25 mouse cellular contexts compared by ENCODE assay signal in the genomic region with DNA sequence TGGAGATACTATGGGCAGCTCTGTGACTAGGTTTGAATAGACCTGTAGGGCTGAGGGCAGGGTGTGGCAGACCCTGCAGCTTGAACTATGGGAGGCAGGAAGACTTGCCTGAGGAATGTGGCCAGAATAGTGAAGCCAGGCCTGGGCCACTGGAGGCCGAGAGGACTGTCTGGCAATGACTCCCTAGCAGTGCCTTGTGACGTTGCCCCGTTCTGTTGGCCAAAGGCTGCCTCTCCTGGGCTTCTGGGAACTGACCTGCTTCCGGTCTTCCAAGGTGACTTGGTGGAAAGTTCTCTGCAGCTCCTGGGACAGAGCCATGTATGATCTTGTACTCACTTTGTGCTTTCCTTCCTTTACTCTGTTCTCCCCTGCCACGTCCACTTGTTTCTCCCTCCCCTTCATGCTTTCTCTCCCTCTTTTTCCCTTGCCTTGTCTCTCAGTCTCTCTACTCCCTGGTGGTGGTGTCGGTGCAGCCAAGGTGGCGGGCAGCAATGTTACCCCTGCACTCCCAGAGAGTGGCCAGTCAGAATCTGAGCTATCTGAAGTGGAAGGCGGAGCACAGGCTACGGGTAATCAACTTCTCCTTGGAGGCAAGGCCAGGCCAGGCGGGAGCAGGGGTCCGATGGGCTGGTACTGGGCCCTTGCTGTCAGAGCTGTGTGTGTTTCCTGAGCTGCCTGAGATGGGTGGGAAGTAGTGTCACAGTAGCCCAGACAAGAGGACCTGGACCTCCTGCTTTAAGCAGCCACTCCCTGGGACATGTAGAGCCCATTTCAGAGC. TPM values are rescaled to one million over a fixed set of nuclear protein-coding genes. Genes with fewer than 3 reads are reported as not detected.
A peak's percentile ranks its signal among the peaks of the same experiment; 100 is the strongest.
DNase-seq lines count a peak whose midpoint lies in the region; ATAC-seq lines count a peak whose summit lies in the region.
"Had no signal": no experiment of that assay in that cellular context is flagged by ENCODE, and none has a peak within 500 bp of the region (broad histone marks: within the 10 kb centered on the region; RNA-seq: fewer than 3 reads in every experiment).

No protein-coding gene starts in this region.

- peaks cover 71% of the 10 kb centered on the region for H3K36me3 ChIP-seq in kidney, embryonic 16.5 days (ENCODE audit: insufficient read depth, low read length)
- peaks cover 92% of the 10 kb centered on the region for H3K36me3 ChIP-seq in kidney, embryonic 15.5 days

- no peak overlapping the region for H3K9ac ChIP-seq in kidney, embryonic 16.5 days (replicated peaks; ENCODE audit: low read length)
- no peak overlapping the region for H3K9ac ChIP-seq in kidney, embryonic 15.5 days
- H3K9ac ChIP-seq: forebrain, embryonic 13.5 days; forebrain, postnatal 0 days; heart, embryonic 13.5 days; hindbrain, embryonic 14.5 days had no signal

- peak; percentile 32 for DNase-seq in adrenal gland, adult 2 months
- no peak for DNase-seq in adrenal gland, adult 8-10 months
- DNase-seq in adrenal gland, postnatal 36 days = peak; percentile 35 to 36
- no peak for DNase-seq in adrenal gland, adult 18-20 months (ENCODE audit: low spot score in 2 of 2)
- DNase-seq: cerebellum, adult 18-20 months; cerebellum, adult 9-10 months; cerebellum, postnatal 14 days; forebrain, postnatal 0 days; gastrocnemius, adult 2 months; gastrocnemius, postnatal 14 days; heart, adult 18-20 months; heart, postnatal 14 days; heart, postnatal 4 days; kidney, adult 18-20 months had no signal

- WGBS in kidney, embryonic 16.5 days = 66% methylated on average over 11 of the region's 11 CpGs
- 61% methylated on average over 11 of the region's 11 CpGs for WGBS in kidney, embryonic 15.5 days

- ATAC-seq in kidney, embryonic 16.5 days (ENCODE audit: low FRiP score, low TSS enrichment) = peak; percentile 23; the same call in 1 of the 2 replicates
- no peak for ATAC-seq in kidney, embryonic 15.5 days (replicated peaks; ENCODE audit: low FRiP score)
- ATAC-seq: activated CD4-positive, CD25-positive, alpha-beta regulatory T cell, adult 4 months; forebrain, embryonic 13.5 days; forebrain, postnatal 0 days; hindbrain, postnatal 0 days; inflammation-experienced regulatory T-cells, adult 6 months; intestine, embryonic 16.5 days had no signal

- no peak overlapping the region for H3K4me3 ChIP-seq in kidney, embryonic 16.5 days (ENCODE audit: low read length)
- no peak overlapping the region for H3K4me3 ChIP-seq in kidney, embryonic 15.5 days (replicated peaks)
- H3K4me3 ChIP-seq: forebrain, embryonic 10.5 days; forebrain, embryonic 13.5 days; gastrocnemius, adult 2 months; heart, embryonic 13.5 days had no signal

- H3K27me3 ChIP-seq in kidney, embryonic 16.5 days (ENCODE audit: insufficient read depth, low read length) = no peaks in the 10 kb centered on the region
- no peaks in the 10 kb centered on the region for H3K27me3 ChIP-seq in kidney, embryonic 15.5 days
- H3K27me3 ChIP-seq: forebrain, embryonic 13.5 days; heart, embryonic 13.5 days had no signal

- H3K4me2 ChIP-seq in kidney, embryonic 16.5 days (replicated peaks; ENCODE audit: low read depth, low read length) = no peak overlapping the region
- H3K4me2 ChIP-seq in kidney, embryonic 15.5 days = no peak overlapping the region
- H3K4me2 ChIP-seq: forebrain, embryonic 13.5 days; heart, embryonic 13.5 days; hindbrain, embryonic 14.5 days had no signal

- H3K4me1 ChIP-seq in kidney, embryonic 16.5 days (ENCODE audit: insufficient read depth, low read length) = peaks cover 17% of the 10 kb centered on the region
- peaks cover 20% of the 10 kb centered on the region for H3K4me1 ChIP-seq in kidney, embryonic 15.5 days
- H3K4me1 ChIP-seq: forebrain, embryonic 10.5 days; forebrain, embryonic 13.5 days; heart, embryonic 13.5 days had no signal

- H3K9me3 ChIP-seq in kidney, embryonic 16.5 days (ENCODE audit: low read length) = no peaks in the 10 kb centered on the region
- H3K9me3 ChIP-seq in kidney, embryonic 15.5 days (replicated peaks) = no peaks in the 10 kb centered on the region
- H3K9me3 ChIP-seq: forebrain, embryonic 10.5 days; forebrain, embryonic 13.5 days; heart, embryonic 13.5 days had no signal

- no peak overlapping the region for H3K27ac ChIP-seq in kidney, embryonic 16.5 days (ENCODE audit: low read length)
- H3K27ac ChIP-seq in kidney, embryonic 15.5 days = no peak overlapping the region
- H3K27ac ChIP-seq: forebrain, embryonic 10.5 days; forebrain, embryonic 13.5 days; gastrocnemius, adult 2 months; heart, embryonic 13.5 days; hindbrain, embryonic 14.5 days; hindbrain, postnatal 0 days had no signal

RNA-seq across cellular contexts. Expression of a gene that starts 14.3 kb away (rescaled TPM):
- 1 to 10 TPM in 1 of 2 experiments, not detected in 1; 1.2 TPM for total RNA-seq in adrenal gland, adult 2 months (2021)
- polyA plus RNA-seq in adrenal gland, adult 2 months (2012; rRNA removed) = 0.06 and 0.43 TPM in 2 replicates
- 1 to 10 TPM in 1 of 4 experiments, under 1 TPM in 3; 0.32 to 1.6 (median 0.82) TPM for total RNA-seq in adrenal gland, adult 8-10 months (2022)
- under 1 TPM; 0.66 to 0.72 TPM for total RNA-seq in adrenal gland, postnatal 36 days (2021)
- under 1 TPM; 0.38 to 0.63 TPM for total RNA-seq in adrenal gland, adult 18-20 months (2021)
- polyA plus RNA-seq in kidney, embryonic 16.5 days (2015; fragmentation: Nextera tagmentation; extraction: Ambion mirVana) = 0.87 and 0.89 TPM in 2 replicates
- 0.66 and 0.84 TPM in 2 replicates for polyA plus RNA-seq in kidney, embryonic 15.5 days (2015; fragmentation: Nextera tagmentation; extraction: Ambion mirVana)
- polyA plus RNA-seq: embryonic facial prominence, embryonic 11.5 days; heart, embryonic 13.5 days had no signal

Comparison
In these comparisons a context has a peak if more than half of its experiments do, and no peak if none do; other contexts are left out.
1. DNase-seq: peak in adrenal gland, adult 2 months (single experiment) and adrenal gland, postnatal 36 days (2 of 2); none in adrenal gland, adult 8-10 months (single experiment) and adrenal gland, adult 18-20 months (0 of 2).